Mouse (Mus musculus): ENCODE data around the gene Vcam1.

Vcam1 gene

DNA sequence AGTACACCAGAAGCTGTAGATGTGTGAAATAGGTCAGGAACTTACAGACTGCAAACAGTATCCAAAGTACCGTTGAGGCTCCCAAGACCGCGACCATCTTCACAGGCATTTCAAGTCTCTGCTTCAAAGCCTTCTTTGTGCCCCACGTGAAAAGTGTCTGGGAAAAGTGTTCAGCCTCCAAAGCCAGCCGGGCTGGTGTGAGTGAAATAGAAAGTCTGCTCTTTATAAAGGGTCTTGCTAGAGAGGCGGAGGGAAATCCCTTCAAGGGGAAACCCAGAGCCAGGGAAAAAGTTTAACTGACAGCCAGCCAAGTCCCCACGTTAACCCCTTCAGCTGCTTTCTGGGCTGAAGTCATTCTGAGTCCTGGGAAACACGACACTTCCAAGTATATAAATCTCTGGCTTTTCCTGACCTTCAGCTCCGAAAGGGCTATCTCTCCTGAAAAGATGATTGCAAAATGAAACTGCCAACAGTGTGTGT, at the start of gene Vcam1:
Gene Vcam1 (minus strand): TSS at position 430 of the 480 bp plus-strand sequence.
- peak; percentile 15 for DNase-seq (ENCODE audit: low read depth)

DNA sequence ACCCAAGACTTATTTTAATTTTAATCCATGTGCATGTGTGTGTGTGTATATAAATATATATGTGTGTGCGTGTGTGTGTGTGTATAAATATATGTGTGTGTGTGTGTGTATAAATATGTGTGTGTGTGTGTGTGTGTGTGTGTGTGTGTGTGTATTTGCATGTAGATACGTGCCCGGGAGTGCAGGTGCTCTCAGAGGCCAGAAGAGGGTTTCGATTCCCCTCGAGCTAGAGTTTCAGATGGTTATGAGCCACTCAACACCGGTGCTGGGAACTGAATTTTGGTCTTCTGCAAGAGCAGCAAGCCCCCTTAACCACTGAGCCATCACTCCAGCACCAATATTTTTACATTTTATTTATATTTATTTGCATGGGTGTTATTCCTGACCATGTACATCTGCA, 45.6 kb upstream of the Vcam1 start:
- no peak for DNase-seq (ENCODE audit: low read depth)

DNA sequence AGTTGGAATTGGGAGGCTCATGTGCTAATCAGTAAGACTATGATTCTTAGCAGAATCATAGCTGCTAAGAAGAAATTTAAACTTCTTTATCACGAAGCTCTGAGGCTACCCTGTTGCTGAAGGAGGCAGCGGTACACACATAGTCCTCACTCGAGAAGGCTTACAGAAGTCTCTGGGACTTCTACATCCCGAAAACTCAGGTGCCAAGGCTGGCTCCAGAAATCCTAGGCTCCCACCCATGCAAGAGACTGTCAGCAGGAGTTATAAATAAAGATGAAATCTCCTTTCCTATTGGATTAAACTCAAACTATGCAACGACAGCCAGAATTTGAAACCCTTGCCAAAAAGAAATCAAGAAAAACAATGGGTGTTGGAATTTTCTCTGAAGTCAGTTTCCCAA, 42.0 kb upstream of the Vcam1 start:
- no peak for DNase-seq (ENCODE audit: low read depth)

DNA sequence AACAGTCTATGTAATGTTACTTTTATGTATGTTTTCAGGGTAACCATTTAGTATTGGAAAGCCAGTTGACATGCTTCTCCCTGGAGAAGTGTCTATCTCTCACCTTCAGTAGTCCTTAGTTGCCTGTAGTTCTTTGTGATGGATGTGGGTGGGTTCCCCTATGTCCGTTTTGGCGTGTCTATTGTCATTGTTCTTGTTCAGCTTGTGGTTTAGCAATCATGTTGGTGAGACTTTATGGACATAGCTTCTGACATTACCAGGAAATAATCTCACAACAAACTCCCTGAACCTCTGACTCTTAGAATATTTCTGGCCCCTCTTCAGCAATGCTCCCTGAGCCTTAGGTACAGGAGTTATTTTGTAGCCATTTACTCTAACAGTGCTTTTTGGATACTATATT, 38.6 kb upstream of the Vcam1 start:
- DNase-seq (ENCODE audit: low read depth) = no peak

DNA sequence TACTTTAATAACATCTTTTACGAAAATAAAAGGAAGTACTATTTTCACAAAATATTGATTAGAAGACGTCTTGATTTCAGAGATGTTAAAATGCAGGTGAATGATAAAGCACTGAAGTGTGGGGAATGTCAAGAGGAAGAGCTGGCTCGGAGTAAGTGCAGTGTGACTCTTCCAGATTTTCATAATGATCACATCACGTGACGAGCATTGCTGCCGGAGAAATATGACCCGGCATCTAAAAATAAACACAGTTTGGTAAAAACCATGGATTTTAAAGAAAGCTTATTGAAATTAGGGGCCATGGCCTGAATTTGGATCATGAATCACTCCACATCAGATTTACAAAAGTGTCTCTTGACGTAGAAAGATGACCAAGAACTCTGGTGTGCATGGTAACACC, 36.8 kb upstream of the Vcam1 start:
- DNase-seq (ENCODE audit: low read depth) = no peak

DNA sequence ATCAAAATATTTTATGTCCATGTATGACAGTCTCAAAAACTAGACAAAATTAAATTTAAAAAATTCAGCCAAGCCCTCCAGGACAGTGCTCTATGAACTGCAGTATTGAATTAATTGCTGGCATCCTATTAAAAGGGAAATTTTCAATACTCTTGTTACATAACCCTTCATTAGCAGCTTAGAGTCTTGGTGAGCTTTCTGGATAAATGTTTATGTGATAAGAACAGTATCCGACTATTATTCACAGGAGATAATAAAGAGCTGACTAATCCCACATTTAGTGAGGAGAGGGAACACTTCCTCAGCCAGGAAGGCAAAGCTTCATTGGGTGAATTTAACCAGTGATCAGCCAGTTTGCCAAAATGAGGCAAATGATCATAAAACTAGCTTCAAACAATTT, 35.5 kb upstream of the Vcam1 start:
- DNase-seq (ENCODE audit: low read depth) = no peak

DNA sequence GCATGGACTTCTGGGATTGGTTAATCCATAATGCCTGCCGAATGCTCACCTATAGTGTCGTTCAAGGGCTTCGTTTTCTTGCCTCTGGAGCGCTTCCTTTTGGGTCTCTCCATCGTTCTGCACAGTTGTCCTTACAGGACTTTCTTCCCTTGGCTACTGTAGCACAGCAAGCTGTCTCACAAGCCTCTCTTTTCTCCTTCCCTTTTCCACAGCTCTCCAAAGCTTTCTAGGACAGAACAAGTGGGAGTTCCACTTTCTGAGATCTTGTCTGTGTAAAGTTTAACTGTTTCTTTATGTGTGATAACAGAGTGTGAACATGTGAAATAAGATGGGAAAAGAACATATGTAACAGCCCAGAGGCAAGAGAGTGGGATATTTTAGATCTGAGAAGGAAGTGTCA, 34.0 kb upstream of the Vcam1 start:
- no peak for DNase-seq (ENCODE audit: low read depth)

DNA sequence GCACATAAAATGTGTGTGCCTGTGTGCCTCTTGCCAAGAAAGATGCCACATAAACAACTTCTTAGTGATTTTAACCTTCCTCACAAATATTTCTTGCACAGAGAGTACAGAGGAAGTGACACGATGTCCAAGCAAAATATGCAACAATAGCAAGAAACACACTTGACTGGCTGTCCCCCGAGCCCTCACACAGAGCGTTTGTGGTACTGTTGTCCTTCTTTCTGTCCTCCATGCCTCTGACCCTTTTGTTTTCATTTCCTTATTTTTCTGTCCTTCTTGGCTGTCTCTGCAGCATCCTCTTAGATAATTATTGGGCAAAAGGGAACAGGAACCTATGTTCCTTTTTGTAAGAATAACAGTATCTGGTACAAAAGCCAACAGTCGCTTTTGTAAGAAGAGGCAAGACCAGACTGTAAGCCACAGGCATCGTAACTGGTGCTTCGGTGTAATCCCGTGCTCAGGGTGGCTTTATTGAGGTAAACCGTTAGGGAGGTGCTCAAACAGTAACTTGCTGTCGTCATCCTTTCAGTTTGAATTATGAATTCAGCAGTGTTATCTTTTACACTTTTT, 32.7 kb upstream of the Vcam1 start:
- no peak for DNase-seq (ENCODE audit: low read depth)

DNA sequence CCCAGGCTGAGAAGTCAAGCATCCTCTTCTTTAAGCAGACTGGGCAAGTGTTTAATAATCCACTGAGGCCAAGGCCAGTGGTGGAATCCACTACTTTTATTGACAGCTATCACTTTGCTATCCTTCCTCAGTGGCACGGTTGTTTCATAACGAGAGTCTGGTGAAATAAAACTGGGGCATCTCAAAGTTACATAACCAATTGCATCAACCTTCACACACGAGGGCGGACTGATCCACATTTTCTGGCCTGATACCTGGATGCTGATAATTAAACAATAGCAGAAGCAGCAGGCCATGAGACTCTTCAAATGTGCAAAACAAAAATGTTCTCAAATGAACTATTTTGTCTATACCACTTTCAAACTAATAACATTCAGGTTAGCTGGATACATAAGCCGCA, 29.9 kb upstream of the Vcam1 start:
- DNase-seq (ENCODE audit: low read depth) = no peak

DNA sequence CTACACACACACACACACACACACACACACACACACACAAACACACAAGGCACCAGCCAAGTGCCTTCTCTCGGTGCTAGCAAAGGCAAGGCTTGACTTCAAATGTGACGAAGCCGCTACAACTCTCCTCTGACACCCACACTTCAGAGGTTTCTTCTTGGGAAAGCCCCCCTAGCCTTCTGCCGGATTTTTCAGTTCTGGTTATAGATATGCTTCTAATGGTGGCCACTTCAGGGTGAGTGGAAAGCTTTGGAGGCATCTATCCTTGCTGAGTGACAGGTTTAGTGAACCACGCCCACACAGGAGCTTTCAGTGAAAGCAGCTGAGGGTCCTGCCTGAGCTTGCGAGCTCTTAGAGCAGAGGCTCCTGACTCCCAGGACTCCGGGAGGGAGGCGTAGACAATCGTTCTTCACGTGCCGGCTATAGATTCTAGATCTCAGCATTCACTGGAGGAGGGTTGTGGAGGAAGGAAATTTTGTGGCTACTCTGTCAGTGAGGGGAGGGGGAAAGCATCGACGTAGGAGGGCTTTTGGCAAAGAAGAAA, 28.0 kb upstream of the Vcam1 start:
- no peak for DNase-seq (ENCODE audit: low read depth)

DNA sequence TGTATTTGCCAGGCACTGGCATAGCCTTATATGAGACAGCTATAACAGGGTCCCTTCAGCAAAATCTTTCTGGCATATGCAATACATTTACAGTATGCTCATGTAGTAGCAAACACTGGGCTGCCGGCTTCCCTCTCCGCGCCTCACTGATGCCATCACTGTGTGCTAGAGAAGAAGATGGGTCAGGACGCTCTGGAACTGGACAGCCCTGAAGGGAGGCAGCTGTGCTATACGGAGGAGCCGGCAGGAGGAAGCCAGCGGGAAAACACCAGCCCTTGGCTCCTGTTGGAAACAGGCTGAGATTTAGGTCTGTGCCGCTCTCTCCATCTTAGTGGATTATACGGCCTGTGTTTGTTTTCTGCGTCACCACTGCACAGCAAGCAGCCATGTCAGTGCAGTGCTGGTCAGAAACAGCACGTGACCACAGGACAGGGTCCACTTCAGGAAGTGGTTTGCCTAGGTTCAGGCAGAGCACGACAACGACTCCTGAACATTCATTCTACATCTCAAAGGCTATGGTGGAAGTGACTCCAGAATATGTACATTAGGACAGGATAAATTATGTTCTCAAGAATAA, 20.7 kb upstream of the Vcam1 start:
- no peak for DNase-seq (ENCODE audit: low read depth)

DNA sequence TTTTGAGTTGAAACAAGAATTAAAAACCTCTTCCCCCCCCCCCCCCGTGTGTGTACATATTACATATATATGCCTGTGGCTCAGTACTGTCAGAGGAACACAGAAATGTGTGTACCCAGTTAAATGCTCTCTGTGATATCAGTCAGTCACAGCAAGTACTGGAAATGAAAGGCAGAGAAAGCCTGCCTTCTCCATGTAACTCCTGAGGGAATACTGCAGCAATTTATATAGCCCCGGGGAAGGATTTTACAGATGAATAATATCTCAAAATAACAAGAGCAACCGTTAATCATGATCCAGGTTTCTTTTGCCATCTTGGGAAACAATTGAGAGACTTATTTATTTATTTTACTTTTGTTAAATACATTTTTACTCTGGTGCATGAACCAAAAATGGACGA, 19.6 kb upstream of the Vcam1 start:
- no peak for DNase-seq (ENCODE audit: low read depth)

DNA sequence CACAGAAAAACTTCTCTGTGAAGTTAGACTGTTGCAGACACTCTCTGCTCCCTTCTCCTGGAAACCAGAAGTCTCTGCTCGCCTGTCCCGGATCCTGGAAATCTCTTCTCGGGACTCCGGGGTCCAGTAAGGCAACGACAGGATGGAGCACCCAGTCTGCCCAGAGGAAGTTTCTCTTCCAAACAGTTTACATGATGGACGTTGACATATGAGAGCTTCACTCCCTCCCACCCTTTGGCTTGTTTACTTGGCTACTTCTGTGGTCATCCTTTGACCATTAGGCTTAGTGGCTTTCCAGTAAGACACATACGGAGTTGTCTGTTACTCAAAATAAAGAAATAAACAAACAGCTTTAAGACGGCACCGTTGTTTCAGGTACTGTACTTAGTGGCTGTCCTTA, 19.2 kb upstream of the Vcam1 start:
- no peak for DNase-seq (ENCODE audit: low read depth)

DNA sequence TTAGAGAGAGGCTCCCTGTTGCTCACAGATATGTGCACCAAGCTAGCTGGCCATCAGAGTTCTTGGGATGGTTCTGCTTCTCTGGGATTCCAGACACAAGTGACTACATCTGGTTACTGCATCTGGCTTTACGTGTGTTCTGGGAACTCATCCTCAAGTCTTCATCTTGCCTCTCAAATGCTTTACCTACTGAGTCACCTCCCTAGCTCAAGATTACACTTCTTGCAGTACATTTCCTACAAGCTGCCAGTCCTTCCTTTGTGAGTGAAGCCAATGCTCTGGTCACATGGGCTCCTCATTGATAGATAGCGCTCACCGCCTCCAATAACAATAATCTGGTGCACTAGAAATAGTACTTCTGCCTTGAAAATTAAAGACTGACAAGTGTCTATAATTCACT, 11.7 kb upstream of the Vcam1 start:
- no peak for DNase-seq (ENCODE audit: low read depth)

DNA sequence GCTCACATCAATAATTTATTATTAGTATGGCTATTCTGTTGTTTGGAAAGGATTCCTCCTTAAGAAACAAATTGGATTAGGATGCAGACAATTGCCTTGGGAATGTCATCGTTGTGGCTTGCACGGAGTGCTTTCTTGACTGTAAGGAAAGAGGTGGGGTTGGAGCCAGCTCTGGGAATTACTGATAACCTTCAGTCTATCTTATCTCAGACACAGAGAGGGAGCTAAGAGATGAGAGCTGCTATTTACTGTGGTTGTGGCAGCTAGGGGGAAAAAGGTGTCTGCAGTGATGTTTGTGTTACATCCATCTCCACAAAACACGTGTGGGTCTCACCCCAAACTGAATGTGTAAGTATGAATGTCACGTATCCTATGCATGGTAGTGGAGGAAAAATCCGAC, 9.5 kb upstream of the Vcam1 start:
- DNase-seq (ENCODE audit: low read depth) = no peak

DNA sequence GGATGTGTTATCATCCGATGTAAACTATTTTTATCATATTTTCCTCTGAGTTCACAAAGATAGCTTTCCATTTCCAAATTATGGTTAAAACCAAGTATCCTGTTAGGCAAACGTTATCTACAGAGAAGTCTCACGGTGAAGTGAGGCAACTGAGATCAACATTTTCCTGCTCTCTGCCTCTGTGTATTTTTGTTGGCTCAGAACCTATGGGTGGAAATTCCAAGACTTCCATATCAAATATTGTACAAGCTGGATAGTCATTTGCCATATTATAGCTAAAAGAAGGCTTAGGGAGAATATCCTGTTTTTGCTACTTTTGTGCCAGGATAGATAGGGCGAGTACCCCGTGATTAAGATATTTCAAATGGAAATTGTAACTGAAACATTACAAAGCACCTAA, 8.6 kb upstream of the Vcam1 start:
- DNase-seq (ENCODE audit: low read depth) = no peak

DNA sequence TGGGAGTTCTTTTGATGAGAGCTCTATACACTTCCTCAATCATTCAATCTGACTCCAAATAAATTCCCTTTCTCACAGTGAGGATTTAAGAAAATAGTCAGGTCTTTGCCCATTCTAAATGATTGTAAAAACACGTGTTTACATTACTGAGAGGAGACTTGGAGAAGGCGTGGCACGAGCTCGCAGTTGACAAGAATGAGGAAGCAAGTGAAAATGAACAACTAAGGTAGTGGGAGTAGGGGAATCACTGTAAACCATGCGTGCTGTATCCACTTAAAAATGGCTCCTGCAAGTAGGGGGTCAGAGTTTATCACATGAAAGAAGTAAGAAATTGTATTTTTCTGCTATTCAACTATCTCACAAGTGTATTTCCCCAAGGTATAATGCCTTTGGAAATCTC, 3.9 kb upstream of the Vcam1 start:
- DNase-seq (ENCODE audit: low read depth) = no peak

DNA sequence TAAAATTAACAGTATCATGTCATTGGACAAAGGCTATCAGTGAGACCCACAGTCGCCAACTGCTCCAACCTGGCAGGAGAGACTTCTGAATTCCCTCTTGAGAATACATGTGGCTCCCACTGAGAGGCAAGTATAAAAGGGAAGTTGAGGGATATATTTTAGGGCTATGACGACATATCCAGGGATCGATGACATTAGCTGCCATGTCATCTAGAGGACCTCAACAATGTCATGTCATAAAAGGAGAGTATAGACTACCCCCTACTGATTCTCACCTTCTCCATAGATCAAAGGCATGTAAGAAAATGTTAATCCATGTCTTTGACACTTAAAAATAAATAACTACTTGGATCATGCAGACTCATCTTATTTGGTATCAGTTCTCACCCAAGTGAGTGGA, 1.2 kb upstream of the Vcam1 start:
- no peak for DNase-seq (ENCODE audit: low read depth)

DNA sequence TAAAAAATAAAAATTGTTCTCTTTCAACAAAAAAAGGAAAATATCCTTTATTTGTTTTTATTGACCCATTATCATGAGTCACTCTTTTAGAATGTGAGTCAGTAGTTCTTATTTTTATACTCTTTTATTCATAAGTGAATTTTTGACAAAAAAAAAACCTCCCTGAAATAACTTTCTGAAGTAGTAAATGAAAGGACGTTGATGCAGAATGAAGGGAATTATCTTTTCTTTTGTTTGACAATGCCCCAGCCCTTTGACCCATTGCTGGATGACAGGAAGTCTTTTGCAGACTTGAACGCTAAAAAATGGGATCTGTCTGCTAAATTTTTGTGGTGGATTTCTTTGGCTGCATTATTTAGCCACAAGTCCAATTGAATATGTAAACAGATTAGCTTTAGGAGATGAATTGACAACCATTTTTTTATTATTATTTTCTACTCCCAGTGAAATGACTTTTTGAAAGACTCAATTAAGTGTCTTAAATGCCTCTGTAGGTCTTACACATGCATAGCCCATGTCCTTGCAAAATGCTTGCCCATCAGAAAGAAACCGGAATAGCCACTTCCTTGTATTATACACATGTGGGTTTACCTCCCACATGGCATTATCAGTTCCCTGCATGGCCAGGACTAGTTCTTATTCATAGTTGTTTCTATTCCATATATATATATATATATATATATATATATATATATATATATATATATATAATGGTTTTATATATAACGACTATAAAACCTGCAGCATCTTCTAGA, 530 bp upstream of the Vcam1 start:
- DNase-seq (ENCODE audit: low read depth) = no peak

DNA sequence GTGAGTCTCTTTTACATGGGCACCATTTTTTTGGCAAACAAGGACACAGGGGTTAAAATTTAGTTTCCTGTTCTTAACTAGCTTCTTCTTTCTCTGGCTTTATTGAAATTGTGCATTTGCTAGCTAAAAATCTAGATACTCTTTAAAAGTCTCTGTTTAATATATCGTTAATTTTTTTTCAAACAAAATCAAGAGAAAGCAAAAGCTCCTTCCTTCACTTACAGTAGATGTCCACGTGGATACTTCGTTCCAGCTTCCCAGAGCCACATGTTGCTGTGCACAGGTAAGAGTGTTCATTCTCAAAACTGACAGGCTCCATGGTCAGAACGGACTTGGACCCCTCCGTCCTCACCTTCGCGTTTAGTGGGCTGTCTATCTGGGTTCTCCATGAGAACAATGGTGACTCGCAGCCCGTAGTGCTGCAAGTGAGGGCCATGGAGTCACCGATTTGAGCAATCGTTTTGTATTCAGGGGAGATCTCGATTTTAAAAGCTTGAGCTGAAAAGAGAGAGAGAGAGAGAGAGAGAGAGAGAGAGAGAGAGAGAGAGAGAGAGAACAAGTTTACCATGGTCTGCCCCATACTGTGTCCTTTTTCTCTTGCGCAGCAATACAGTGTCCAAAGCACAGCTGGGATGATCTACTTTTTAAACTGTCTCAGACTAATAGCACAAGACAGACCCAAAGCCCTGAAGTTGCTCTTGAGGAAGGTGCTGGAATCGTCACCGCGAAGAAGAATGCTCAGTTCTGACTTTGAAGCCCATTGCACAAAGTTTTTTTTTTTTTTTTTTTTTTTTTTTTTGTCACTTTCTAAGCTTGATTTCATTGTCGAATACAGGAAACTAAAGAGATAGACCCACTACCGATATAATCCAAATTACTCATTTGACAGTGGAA, 930 bp downstream of the Vcam1 start:
- DNase-seq (ENCODE audit: low read depth) = peak; percentile 1

DNA sequence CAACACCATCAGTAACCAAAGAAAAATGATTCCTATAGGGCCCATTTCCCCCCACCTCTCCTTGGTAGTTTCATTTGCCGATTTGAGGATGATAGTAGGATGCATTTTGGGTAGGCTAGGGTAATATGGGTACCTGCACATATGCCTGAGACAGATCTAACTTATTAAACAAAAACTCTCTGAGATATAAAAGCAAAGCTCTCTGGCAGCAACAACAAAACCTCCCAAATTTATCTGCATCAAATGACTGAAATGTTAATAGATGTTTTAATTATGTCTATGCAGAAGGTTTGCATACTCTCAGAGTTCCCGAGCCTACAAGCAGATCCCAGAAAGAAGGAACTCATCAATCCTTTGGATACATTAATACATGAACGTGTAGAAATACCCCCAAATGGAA, 1.7 kb downstream of the Vcam1 start:
- no peak for DNase-seq (ENCODE audit: low read depth)

DNA sequence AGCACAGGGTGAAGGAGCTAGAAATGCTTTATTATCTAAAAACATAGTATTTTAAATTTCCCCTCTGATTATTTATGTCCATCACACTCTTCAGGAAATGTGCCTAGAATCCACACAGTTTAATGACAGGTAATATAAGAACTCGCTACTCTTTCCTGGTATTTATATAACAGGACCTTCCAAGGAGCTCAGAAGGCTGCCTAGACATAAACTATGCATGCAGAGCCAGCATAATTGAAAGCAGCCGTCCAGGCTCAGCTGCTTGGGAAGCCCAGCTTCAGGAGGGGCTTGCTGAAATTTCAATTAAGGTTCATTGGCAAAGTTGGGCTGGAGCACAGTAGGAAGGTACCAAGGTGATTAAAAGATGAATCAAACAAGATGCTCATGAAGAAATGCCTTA, 2.2 kb downstream of the Vcam1 start:
- DNase-seq (ENCODE audit: low read depth) = no peak

Data from induced T-regulatory cell, adult 2 months (primary cell).